Mouse (Mus musculus) gonadal fat pad, adult 2 months (tissue): ENCODE measurements at regions not wholly inside any gene's neighbourhood (a gene's known extent, or its start where the extent isn't known, plus 50 kb on each side); places are given as distances from the start of the nearest gene placed in this dataset.

Experiments used
- DNase-seq: peaks from one replicate; pipeline ENCODE4 v3.0.0-alpha.2; 2012; ENCODE audit warnings: low read depth

GRCm38 (mm10) chr4:142473284-142473683 lies 234.1 kb upstream of the Kazn start:
- no peak for DNase-seq

- no peak for DNase-seq
These were observed 233.1 kb upstream of the Kazn start for GRCm38 (mm10) chr4:142472332-142472731.

- DNase-seq, result no peak
These were observed 231.6 kb upstream of the Kazn start for GRCm38 (mm10) chr4:142470784-142471183.

GRCm38 (mm10) chr4:142467920-142468319 lies 228.7 kb upstream of the Kazn start:
- no peak for DNase-seq

- no peak for DNase-seq
These were observed 226.0 kb upstream of the Kazn start for GRCm38 (mm10) chr4:142465226-142465625.

- DNase-seq, result no peak
These were observed 224.9 kb upstream of the Kazn start for GRCm38 (mm10) chr4:142464066-142464465.

- no peak for DNase-seq
These were observed 221.4 kb upstream of the Kazn start for GRCm38 (mm10) chr4:142460468-142461086.

- no peak for DNase-seq
These were observed 213.4 kb upstream of the Kazn start for GRCm38 (mm10) chr4:142452614-142453013.

- DNase-seq, result no peak
These were observed 211.7 kb upstream of the Kazn start for GRCm38 (mm10) chr4:142450884-142451283.

GRCm38 (mm10) chr4:142449713-142450112 lies 210.5 kb upstream of the Kazn start:
- no peak for DNase-seq

GRCm38 (mm10) chr4:142449198-142449702 lies 210.0 kb upstream of the Kazn start:
- no peak for DNase-seq

- no peak for DNase-seq
These were observed 208.3 kb upstream of the Kazn start for GRCm38 (mm10) chr4:142447529-142447928.

GRCm38 (mm10) chr4:142441045-142441444 lies 201.8 kb upstream of the Kazn start:
- no peak for DNase-seq

GRCm38 (mm10) chr4:142439450-142440183 lies 200.4 kb upstream of the Kazn start:
- DNase-seq, result no peak

GRCm38 (mm10) chr4:142424596-142424995 lies 185.4 kb upstream of the Kazn start:
- DNase-seq, result no peak

- no peak for DNase-seq
These were observed 181.2 kb upstream of the Kazn start for GRCm38 (mm10) chr4:142420427-142420826.

GRCm38 (mm10) chr4:142414874-142415273 lies 175.7 kb upstream of the Kazn start:
- no peak for DNase-seq

GRCm38 (mm10) chr4:142411792-142412191 lies 172.6 kb upstream of the Kazn start:
- no peak for DNase-seq

GRCm38 (mm10) chr4:142410596-142411573 lies 171.7 kb upstream of the Kazn start:
- DNase-seq, result no peak

GRCm38 (mm10) chr4:142397858-142398257 lies 158.7 kb upstream of the Kazn start:
- DNase-seq, result no peak

- DNase-seq, result no peak
These were observed 153.7 kb upstream of the Kazn start for GRCm38 (mm10) chr4:142392924-142393323.

- DNase-seq, result no peak
These were observed 151.5 kb upstream of the Kazn start for GRCm38 (mm10) chr4:142390531-142391195.
